Mouse (Mus musculus) kidney, adult 2 months (tissue): ENCODE results near the gene Slc39a12.

Source experiments
- CTCF ChIP-seq: fragments of 200-500 bp; conservative IDR thresholded peaks from 2 replicates; pipeline ENCODE4 v1.5.1; 2011; ENCODE audit warnings: low read depth, mild to moderate bottlenecking, control low read depth, low read length, moderate library complexity, mixed read lengths; ENCODE audit not compliant: insufficient read depth, insufficient read length
- POLR2A ChIP-seq: fragments of 200-500 bp; IDR thresholded peaks from one replicate; pipeline ENCODE4 v1.6.1; 2011; ENCODE audit warnings: low read depth, low read length, control low read depth

DNA sequence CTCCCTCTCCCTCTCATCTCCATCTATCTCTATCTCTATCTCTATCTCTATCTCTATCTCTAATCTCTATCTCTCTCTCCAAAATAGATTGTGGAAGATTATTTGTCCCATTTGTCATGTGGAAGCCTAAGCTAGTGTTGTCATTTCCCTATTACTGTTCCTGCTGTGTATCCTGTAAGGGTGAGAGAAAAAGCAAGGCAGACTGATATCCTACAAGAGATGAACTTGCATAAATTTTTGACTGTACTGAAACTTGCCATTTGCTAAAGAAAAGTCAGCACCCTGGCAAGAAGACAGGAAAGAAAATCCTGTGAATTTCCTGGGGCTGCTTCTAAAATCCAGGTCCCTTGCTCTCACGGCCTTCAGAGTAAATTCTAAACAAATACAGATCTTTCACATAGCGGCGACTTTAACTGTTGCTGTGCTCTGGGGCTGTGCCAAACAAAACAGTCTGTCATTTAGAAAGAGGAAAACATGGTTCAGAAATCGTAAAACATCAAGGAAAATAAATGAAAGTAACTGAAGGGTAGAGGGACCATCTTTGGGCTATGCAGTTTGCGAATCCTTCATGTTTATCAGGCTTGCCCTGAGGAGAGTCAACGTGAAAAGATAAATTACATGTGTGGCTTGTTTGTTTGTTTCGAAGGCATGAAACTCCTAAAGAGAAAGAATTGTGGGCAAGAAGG is 67.0 kb downstream of the Slc39a12 start:
- TF ChIP-seq CTCF (no peak), POLR2A (no peak)
